Mouse (Mus musculus) c-Kit-positive CD71-negative TER-119-negative erythroid progenitor cells, embryonic 14.5 days (primary cell): ENCODE results near the gene Gm38394.
"Not testable (repeated sequence)": the region's sequence is repeated elsewhere in the genome, so short reads cannot be mapped to it uniquely, and the experiment has no call there.

Experiments
- DNase-seq: peaks from one replicate; pipeline ENCODE4 v3.0.0-alpha.2; 2013; ENCODE audit warnings: low read depth

Gene Gm38394

GRCm38 (mm10) chr1:133661203-133661933 is at the start of gene Gm38394:
Gene Gm38394, minus strand, starts transcription at chr1:133661318.
- DNase-seq, result peak; percentile 91

- no peak for DNase-seq
Observed at GRCm38 (mm10) chr1:133710895-133711294, 49.8 kb upstream of the Gm38394 start.

- DNase-seq, result no peak
Observed at GRCm38 (mm10) chr1:133709292-133709691, 48.2 kb upstream of the Gm38394 start.

- not testable (repeated sequence) for DNase-seq
Observed at GRCm38 (mm10) chr1:133701824-133702223, 40.7 kb upstream of the Gm38394 start.

- no peak for DNase-seq
Observed at GRCm38 (mm10) chr1:133697935-133698620, 37.0 kb upstream of the Gm38394 start.

GRCm38 (mm10) chr1:133695901-133696300 is 34.8 kb upstream of the Gm38394 start:
- no peak for DNase-seq

GRCm38 (mm10) chr1:133694876-133695275 is 33.8 kb upstream of the Gm38394 start:
- DNase-seq, result peak; percentile 30

GRCm38 (mm10) chr1:133694301-133694700 is 33.2 kb upstream of the Gm38394 start:
- no peak for DNase-seq

- DNase-seq, result no peak
Observed at GRCm38 (mm10) chr1:133693536-133694114, 32.5 kb upstream of the Gm38394 start.

GRCm38 (mm10) chr1:133692195-133692594 is 31.1 kb upstream of the Gm38394 start:
- DNase-seq, result no peak

GRCm38 (mm10) chr1:133691046-133691445 is 29.9 kb upstream of the Gm38394 start:
- no peak for DNase-seq

GRCm38 (mm10) chr1:133689897-133690296 is 28.8 kb upstream of the Gm38394 start, which contains the start of gene Lax1:
Gene Lax1, minus strand, starts transcription at chr1:133690108.
- DNase-seq, result peak; percentile 28

- no peak for DNase-seq
Observed at GRCm38 (mm10) chr1:133688301-133688700, 27.2 kb upstream of the Gm38394 start.

GRCm38 (mm10) chr1:133685749-133686519 is 24.8 kb upstream of the Gm38394 start:
- DNase-seq, result no peak

- DNase-seq, result no peak
Observed at GRCm38 (mm10) chr1:133671801-133672200, 10.7 kb upstream of the Gm38394 start.

- no peak for DNase-seq
Observed at GRCm38 (mm10) chr1:133671266-133671665, 10.1 kb upstream of the Gm38394 start.

- DNase-seq, result no peak
Observed at GRCm38 (mm10) chr1:133670776-133671175, 9.7 kb upstream of the Gm38394 start.

- no peak for DNase-seq
Observed at GRCm38 (mm10) chr1:133670190-133670589, 9.1 kb upstream of the Gm38394 start.

GRCm38 (mm10) chr1:133668618-133669017 is 7.5 kb upstream of the Gm38394 start:
- DNase-seq, result no peak

GRCm38 (mm10) chr1:133667721-133668120 is 6.6 kb upstream of the Gm38394 start:
- DNase-seq, result no peak

- DNase-seq, result not testable (repeated sequence)
Observed at GRCm38 (mm10) chr1:133665713-133666112, 4.6 kb upstream of the Gm38394 start.
